Mouse (Mus musculus) hindbrain, embryonic 14.5 days (tissue): ENCODE measurements around the gene Fcgr1. TPM values are rescaled to one million over a fixed set of nuclear protein-coding genes. Genes with fewer than 3 reads are reported as not detected.
"Not testable (repeated sequence)": the region's sequence is repeated elsewhere in the genome, so short reads cannot be mapped to it uniquely, and the experiment has no call there.

ENCODE experiments used
- ATAC-seq: fragments of 200-750 bp; cut with Nextera tagmentation; 2 replicates; pipeline ENCODE4 v1.8.0; 2017; ENCODE audit warnings: moderate number of reproducible peaks, mild to moderate bottlenecking, moderate TSS enrichment, moderate library complexity; ENCODE audit not compliant: low FRiP score
- DNase-seq: peaks from one replicate; pipeline ENCODE4 v3.0.0-alpha.2; 2015; ENCODE audit warnings: low spot score
- H3K27ac ChIP-seq: fragments of 300-500 bp; sonication (generic); 2 replicates; pipeline ENCODE4 v1.5.1; 2014; ENCODE audit warnings: mild to moderate bottlenecking, moderate library complexity
- H3K27me3 ChIP-seq: fragments of 300-500 bp; sonication (generic); 2 replicates; pipeline ENCODE4 v1.6.1; 2014; ENCODE audit warnings: mild to moderate bottlenecking, low read length, mixed read lengths; ENCODE audit not compliant: control insufficient read depth, insufficient read depth
- H3K36me3 ChIP-seq: fragments of 300-500 bp; sonication (generic); replicated peaks from 2 replicates; pipeline ENCODE4 v1.6.1; 2014; ENCODE audit not compliant: control insufficient read depth, insufficient read depth
- H3K4me1 ChIP-seq: fragments of 300-500 bp; sonication (generic); replicated peaks from 2 replicates; pipeline ENCODE4 v1.6.1; 2014; ENCODE audit warnings: antibody characterized with exemption, low read length, mixed read lengths; ENCODE audit not compliant: control insufficient read depth, insufficient read depth
- H3K4me2 ChIP-seq: fragments of 300-500 bp; sonication (generic); replicated peaks from 2 replicates; pipeline ENCODE4 v1.6.1; 2014; ENCODE audit warnings: mild to moderate bottlenecking, moderate library complexity
- H3K4me3 ChIP-seq: fragments of 300-500 bp; sonication (generic); replicated peaks from 2 replicates; pipeline ENCODE4 v1.5.1; 2014; ENCODE audit warnings: mild to moderate bottlenecking, low read length
- H3K9ac ChIP-seq: fragments of 300-500 bp; sonication (generic); 2 replicates; pipeline ENCODE4 v1.6.1; 2014
- H3K9me3 ChIP-seq: fragments of 300-500 bp; sonication (generic); 2 replicates; pipeline ENCODE4 v1.6.1; 2016; ENCODE audit warnings: low read length; ENCODE audit not compliant: control insufficient read depth
- WGBS: fragments of 180-500 bp; shearing (Covaris S2); extraction: QIAGEN DNeasy Blood & Tissue Kit; methylation state at CpG from one replicate; pipeline ENCODE4 v1.1.7; 2014; 5-methylcytosine and 5-hydroxymethylcytosine counted together
- polyA plus RNA-seq: library from polyadenylated mRNA; unstranded; fragments of >200 nt; fragmentation: Nextera tagmentation; extraction: Ambion mirVana; gene quantifications from 2 replicates; pipeline ENCODE4 v1.2.1, GENCODE M21; 2014

The Fcgr1 gene
- polyA plus RNA-seq, 1 experiment from 2014 or later = 3.1 TPM

DNA sequence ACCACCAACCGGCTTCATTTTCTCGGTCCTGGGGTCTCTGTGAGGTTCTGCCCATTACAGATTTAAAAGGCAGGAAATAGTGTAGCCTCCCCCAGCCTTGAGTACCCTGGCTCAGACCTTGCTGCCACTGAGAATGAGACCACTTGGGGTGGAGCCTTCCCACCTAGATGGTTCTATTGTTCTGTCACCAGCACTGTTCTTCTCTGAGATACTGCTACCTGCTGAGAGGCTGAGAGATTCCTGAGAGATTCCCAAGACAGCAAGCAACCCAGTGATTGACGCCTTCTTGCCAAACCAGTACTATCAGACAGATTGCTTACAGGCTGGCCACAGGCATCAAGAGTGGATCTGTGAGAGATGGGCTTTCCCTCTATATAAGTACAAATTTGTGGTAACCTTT lies 4.6 kb downstream of the Fcgr1 start:
- Histone ChIP-seq H3K4me2 (no peak overlapping the region), H3K9ac (no peak overlapping the region), H3K4me3 (no peak overlapping the region), H3K4me1 (no peaks in the 10 kb centered on the region), H3K27ac (no peak overlapping the region), H3K36me3 (no peaks in the 10 kb centered on the region), H3K9me3 (no peaks in the 10 kb centered on the region), H3K27me3 (peaks cover 11% of the 10 kb centered on the region; the same call in 1 of the 2 replicates)
- ATAC-seq = no peak
- no peak for DNase-seq
- 75% methylated on average over 3 of the region's 3 CpGs for WGBS

DNA sequence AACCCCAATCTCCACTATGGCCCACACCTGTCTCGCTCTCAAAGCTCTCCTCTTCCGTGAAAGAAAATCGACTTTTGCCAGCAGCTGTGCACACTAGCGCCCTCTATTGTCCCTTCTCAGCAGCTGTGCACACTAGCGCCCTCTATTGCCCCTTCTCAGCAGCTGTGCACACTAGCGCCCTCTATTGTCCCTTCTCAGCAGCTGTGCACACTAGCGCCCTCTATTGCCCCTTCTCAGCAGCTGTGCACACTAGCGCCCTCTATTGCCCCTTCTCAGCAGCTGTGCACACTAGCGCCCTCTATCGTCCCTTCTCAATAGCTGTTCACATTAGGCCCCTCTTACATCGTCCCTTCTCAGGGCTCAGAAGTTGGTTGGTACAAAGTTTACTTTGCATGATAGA lies 6.4 kb downstream of the Fcgr1 start:
- H3K9ac ChIP-seq, ATAC-seq, H3K4me3 ChIP-seq, H3K36me3 ChIP-seq, H3K9me3 ChIP-seq, H3K4me2 ChIP-seq, H3K27ac ChIP-seq, DNase-seq, H3K4me1 ChIP-seq: not testable (repeated sequence)
- H3K27me3 ChIP-seq = peaks cover 27% of the 10 kb centered on the region; the same call in 1 of the 2 replicates
- 89% methylated on average over 11 of the region's 11 CpGs for WGBS

DNA sequence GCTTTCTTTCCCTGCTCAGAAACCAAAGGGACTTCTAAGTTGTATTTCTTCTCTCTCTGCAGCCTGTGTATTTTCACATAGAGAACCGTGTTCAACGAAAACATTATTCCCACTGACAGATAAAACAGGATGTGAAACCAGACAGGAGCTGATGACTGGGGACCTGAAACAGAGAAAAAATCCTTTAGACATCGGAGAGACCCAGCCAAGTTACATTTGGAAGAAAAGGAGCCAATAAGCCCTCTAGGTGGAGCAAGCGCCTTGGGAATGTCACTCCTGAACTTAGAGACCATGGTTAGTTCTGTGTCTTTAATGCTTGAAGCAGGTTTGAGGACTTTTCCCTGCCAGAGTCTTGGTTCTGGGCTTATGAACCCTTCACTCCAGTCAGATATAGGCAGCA lies 9.3 kb downstream of the Fcgr1 start:
- no peak overlapping the region for H3K27ac ChIP-seq
- peaks cover 31% of the 10 kb centered on the region; the same call in 1 of the 2 replicates for H3K27me3 ChIP-seq
- no peak overlapping the region for H3K4me2 ChIP-seq
- WGBS = 27% methylated on average over 4 of the region's 4 CpGs
- H3K9me3 ChIP-seq = no peaks in the 10 kb centered on the region
- H3K4me1 ChIP-seq = no peaks in the 10 kb centered on the region
- H3K36me3 ChIP-seq = no peaks in the 10 kb centered on the region
- no peak overlapping the region for H3K4me3 ChIP-seq
- no peak overlapping the region for H3K9ac ChIP-seq
- DNase-seq = peak; percentile 71
- ATAC-seq = no peak

DNA sequence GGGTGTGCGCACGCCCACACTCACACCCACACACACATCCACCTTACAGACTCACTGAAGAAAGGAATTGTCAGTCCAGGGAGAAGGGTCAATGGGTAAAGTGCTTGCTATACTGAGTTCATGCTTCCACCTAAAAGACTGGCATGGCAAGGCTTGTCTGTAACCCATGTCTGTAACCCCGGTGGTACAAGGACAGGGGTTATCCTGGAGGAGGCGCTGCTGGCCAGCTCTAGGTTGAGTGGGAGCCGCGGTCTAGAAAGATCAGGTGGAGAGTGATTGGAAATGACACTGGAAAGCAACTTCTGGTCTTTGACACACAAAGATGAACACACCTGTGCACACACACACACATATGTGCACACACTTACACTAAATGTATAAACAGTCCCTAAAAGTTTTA lies 13.1 kb downstream of the Fcgr1 start:
- no peaks in the 10 kb centered on the region for H3K9me3 ChIP-seq
- DNase-seq (no peak), ATAC-seq (no peak)
- peaks cover 31% of the 10 kb centered on the region; the same call in 1 of the 2 replicates for H3K27me3 ChIP-seq
- no peak overlapping the region for H3K27ac ChIP-seq
- H3K4me3 ChIP-seq = no peak overlapping the region
- H3K9ac ChIP-seq = no peak overlapping the region
- 0 out of 2 replicates have a peak, but pooled peaks cover 3% of the 10 kb centered on the region for H3K4me1 ChIP-seq
- H3K4me2 ChIP-seq = no peak overlapping the region
- 53% methylated on average over 6 of the region's 6 CpGs for WGBS
- H3K36me3 ChIP-seq = no peaks in the 10 kb centered on the region

DNA sequence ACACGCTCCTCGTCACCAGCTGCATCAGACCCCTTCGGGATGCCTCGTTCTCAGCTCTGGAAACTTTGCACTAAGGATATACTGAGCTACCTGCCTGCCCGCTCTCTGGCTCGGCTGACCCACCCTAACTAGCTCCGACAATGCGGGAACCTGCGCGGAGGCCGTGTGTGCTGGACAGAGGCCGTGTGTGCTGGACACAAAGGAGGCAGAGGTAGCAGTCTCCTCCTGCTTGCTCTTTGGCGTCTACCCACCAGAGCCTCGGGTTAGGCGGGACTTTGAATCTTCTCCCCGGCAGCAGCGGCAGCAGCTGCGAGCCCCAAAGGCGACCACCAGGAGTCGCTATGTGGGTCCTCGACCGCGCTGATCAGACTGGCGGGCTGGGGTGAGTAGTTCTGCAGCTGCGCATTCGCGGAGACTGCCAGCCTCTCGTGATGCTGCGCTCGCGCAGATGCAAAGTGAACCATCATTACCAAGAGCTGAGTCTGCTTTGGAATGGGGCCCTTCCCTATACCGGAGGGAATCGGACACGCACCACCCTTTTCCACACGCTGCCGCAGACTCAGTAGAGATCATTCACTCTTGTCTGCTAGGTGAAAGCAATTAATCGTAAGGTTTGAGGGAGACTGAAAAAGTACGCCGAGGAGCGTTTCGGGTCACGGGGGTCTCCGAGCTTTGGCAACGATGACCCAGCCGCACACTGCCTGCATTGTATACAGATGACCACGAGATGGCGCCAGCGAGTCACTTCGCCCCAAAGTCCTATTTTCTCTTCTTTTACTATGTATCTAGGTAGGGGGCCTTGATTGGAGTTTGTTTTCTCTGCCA lies 15.8 kb downstream of the Fcgr1 start:
- under 1% methylated on average over 49 of the region's 49 CpGs for WGBS
- H3K4me1 ChIP-seq = 0 out of 2 replicates have a peak, but pooled peaks cover 3% of the 10 kb centered on the region
- DNase-seq (peak; percentile 89), ATAC-seq (peak; percentile 98)
- H3K4me3 ChIP-seq = peak overlapping the region; percentile 44
- H3K27ac ChIP-seq = peak overlapping the region; percentile 87
- peak overlapping the region; percentile 66 for H3K4me2 ChIP-seq
- peak overlapping the region; percentile 62 for H3K9ac ChIP-seq
- H3K27me3 ChIP-seq = peaks cover 10% of the 10 kb centered on the region; the same call in 1 of the 2 replicates
- no peaks in the 10 kb centered on the region for H3K36me3 ChIP-seq
- H3K9me3 ChIP-seq = no peaks in the 10 kb centered on the region

DNA sequence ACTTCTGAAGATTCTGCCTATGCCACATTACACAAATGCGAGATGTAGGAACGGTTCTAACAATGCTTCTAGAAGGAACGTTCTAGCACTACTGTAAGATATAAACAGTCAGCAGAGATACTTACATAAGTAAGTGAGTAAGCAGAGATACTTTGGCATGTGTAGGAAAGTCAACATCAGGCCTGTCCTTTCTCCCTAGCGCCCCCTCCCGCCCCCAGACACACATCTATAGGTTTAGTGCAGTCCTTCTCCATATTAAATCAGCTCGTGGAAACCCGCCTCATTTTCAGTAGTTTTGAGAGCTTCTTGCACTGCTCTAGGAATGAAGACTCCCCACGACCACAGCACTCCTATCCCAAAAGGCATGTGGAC lies 16.4 kb downstream of the Fcgr1 start:
- Histone ChIP-seq H3K9ac (peak overlapping the region; percentile 62), H3K4me3 (peak overlapping the region; percentile 44), H3K4me2 (peak overlapping the region; percentile 66), H3K27ac (0 out of 2 replicates have a peak overlapping the region, but pooled peaks have one; percentile 87), H3K36me3 (no peaks in the 10 kb centered on the region), H3K4me1 (0 out of 2 replicates have a peak, but pooled peaks cover 3% of the 10 kb centered on the region), H3K27me3 (peaks cover 4% of the 10 kb centered on the region; the same call in 1 of the 2 replicates), H3K9me3 (no peaks in the 10 kb centered on the region)
- DNase-seq (peak; percentile 47), ATAC-seq (no peak)
- 14% methylated on average over 8 of the region's 8 CpGs for WGBS

DNA sequence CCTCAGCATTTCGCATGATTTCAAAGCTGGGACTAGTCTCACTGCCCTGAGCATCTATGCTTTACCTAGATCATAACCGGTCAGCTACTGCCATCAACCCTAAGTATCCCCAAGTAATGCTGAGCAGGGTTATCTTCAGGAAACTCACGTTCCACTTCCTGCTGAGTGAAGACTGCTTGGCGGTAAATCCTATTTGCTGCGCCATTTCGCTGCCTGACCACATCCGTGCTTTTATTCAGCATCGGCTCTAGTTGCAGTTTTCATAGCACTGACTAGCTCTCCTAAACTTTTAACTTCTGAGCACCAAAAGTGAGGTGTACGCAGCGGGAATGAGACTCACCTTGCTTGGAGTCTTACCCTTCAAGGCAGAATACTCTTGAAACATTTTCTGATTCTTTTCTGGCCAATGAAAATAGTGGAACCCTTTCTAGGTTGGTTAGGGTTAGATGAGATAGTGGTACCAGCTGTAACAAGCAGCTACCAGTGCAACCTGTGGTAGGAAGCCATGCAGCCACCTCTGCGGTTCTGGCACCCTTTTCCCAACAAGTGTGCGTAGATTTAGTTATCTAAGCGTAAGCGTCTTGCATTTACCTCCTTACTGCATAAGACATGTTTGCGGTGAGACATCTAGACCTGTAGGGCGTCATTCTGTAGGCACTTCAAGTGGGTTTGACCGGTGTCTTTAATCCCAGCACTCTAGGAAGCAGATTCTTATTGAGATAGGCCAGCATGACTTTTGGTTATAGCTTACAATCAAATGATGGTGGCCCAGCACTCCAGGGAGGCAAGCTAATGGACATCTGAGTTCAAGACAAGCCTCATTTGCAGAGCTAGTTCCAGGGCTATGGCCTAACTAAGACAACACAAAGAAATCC lies 19.9 kb downstream of the Fcgr1 start:
- 92% methylated on average over 17 of the region's 17 CpGs for WGBS
- Histone ChIP-seq H3K36me3 (no peaks in the 10 kb centered on the region), H3K9me3 (no peaks in the 10 kb centered on the region), H3K4me2 (no peak overlapping the region), H3K4me1 (0 out of 2 replicates have a peak, but pooled peaks cover 3% of the 10 kb centered on the region), H3K27me3 (no peaks in the 10 kb centered on the region), H3K27ac (no peak overlapping the region), H3K4me3 (no peak overlapping the region), H3K9ac (no peak overlapping the region)
- DNase-seq (no peak), ATAC-seq (no peak)

DNA sequence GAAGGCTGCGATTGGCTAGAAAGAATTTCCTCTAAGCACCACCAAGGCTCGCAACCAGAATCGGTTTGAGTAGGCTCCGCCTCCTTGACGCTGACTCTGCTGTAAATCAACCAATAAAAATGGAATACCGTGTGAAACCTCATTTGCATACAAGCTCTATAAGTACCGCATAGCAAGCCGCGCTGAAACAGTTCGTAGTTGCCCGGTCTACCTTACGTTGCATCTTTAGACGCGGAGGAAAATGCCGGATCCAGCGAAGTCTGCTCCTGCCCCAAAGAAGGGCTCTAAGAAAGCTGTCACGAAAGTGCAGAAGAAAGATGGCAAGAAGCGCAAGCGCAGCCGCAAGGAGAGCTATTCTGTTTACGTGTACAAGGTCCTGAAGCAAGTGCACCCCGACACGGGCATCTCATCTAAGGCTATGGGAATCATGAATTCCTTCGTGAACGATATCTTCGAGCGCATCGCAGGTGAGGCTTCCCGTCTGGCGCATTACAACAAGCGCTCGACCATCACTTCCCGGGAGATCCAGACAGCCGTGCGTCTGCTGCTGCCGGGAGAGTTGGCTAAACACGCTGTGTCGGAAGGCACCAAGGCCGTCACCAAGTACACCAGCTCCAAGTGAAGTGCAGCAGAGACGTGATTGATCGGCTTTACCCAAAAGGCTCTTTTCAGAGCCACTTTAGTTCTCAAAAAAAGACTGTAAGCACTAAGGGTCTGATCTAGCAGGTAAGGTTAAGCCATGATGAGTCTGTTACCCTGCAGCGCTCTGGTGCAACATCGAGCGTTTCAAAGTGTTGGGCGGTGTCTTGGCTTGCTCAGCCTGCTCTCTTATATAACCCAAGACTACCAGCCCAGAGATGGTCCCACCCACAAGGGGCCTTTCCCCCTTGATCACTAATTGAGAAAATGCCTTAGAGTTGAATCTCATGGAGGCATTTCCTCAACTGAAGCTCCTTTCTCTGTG lies 24.0 kb downstream of the Fcgr1 start, which contains the start of gene Hist2h2bb:
TSS of gene Hist2h2bb (plus strand) at position 242 of the 964 bp plus-strand sequence.
- H3K4me2 ChIP-seq = peak within 1 kb of the TSS; percentile 83
- H3K9me3 ChIP-seq = no peaks in the 10 kb centered on the region
- H3K4me1 ChIP-seq = 0 out of 2 replicates have a peak, but pooled peaks cover 4% of the 10 kb centered on the region
- DNase-seq = peak; percentile 94
- no peaks in the 10 kb centered on the region for H3K27me3 ChIP-seq
- H3K9ac ChIP-seq = peak within 1 kb of the TSS; percentile 68
- WGBS = under 1% methylated on average over 45 of the region's 45 CpGs
- H3K36me3 ChIP-seq = no peaks in the 10 kb centered on the region
- peak within 1 kb of the TSS; percentile 46 for H3K4me3 ChIP-seq
- H3K27ac ChIP-seq = peak within 1 kb of the TSS; percentile 93
- ATAC-seq = peak; percentile 97
